Mouse (Mus musculus) CH12.LX (cell line): ENCODE measurements at regions not wholly inside any gene's neighbourhood (a gene's known extent, or its start where the extent isn't known, plus 50 kb on each side); places are given as distances from the start of the nearest gene placed in this dataset.
A peak's percentile ranks its signal among the peaks of the same experiment; 100 is the strongest.
"Not testable (repeated sequence)": the region's sequence is repeated elsewhere in the genome, so short reads cannot be mapped to it uniquely, and the experiment has no call there.

Source experiments
- DNase-seq: peaks from one replicate; pipeline ENCODE4 v3.0.0-alpha.2; 2013; ENCODE audit errors: extremely low read depth
- H3K27ac ChIP-seq: 2 replicates; pipeline ENCODE4 v1.5.1; 2012; ENCODE audit warnings: low read depth, mild to moderate bottlenecking, control low read depth, moderate library complexity; ENCODE audit not compliant: insufficient read depth
- H3K27me3 ChIP-seq: replicated peaks from 2 replicates; pipeline ENCODE3; 2012; ENCODE audit warnings: inconsistent platforms
- H3K36me3 ChIP-seq, 2 experiments: replicated peaks in 1 of 2; 2 replicates each; pipeline versions ENCODE3 to v1.6.1; 2012; ENCODE audit warnings: inconsistent platforms in 1 of 2, low read length in 1 of 2, mild to moderate bottlenecking in 1 of 2, mixed read lengths in 1 of 2, moderate library complexity in 1 of 2; ENCODE audit not compliant: control insufficient read depth in 1 of 2, insufficient read depth in 1 of 2
- H3K4me1 ChIP-seq, 2 experiments: 2 replicates each; pipeline ENCODE4 v1.6.1; 2012; ENCODE audit warnings: inconsistent platforms in 1 of 2, moderate library complexity in 1 of 2; ENCODE audit not compliant: insufficient read depth in 2 of 2, control insufficient read depth in 1 of 2
- H3K4me2 ChIP-seq: 2 replicates; pipeline ENCODE4 v1.6.1; 2012; ENCODE audit warnings: low read depth, mild to moderate bottlenecking, control low read depth; ENCODE audit not compliant: poor library complexity, insufficient read depth, severe bottlenecking
- H3K4me3 ChIP-seq, 3 experiments: fragments of 150-350 bp in 1 of 3; sonication (generic) in 1 of 3; replicated peaks in 1 of 3; 2 replicates each; pipeline versions ENCODE3 to v1.5.1; 2011 to 2012; ENCODE audit warnings: low read depth in 2 of 3, low read length in 2 of 3, mild to moderate bottlenecking in 2 of 3, moderate library complexity in 2 of 3, control low read depth in 1 of 3, improper control_type of control experiment in 1 of 3, inconsistent platforms in 1 of 3, mixed read lengths in 1 of 3; ENCODE audit not compliant: poor library complexity in 1 of 3
- H3K79me2 ChIP-seq: replicated peaks from 2 replicates; pipeline ENCODE4 v1.6.1; 2012; ENCODE audit warnings: mild to moderate bottlenecking, moderate library complexity; ENCODE audit not compliant: control insufficient read depth, poor library complexity, insufficient read depth, severe bottlenecking; ENCODE audit errors: extremely low read depth
- H3K9ac ChIP-seq: 2 replicates; pipeline ENCODE4 v1.6.1; 2012; ENCODE audit warnings: low read depth, mild to moderate bottlenecking, control low read depth, moderate library complexity; ENCODE audit not compliant: insufficient read depth
- H3K9me3 ChIP-seq: replicated peaks from 2 replicates; pipeline ENCODE3; 2012; ENCODE audit warnings: low read length, inconsistent platforms, mixed read lengths
- CTCF ChIP-seq, 2 experiments: IDR thresholded peaks in 1 of 2; conservative IDR thresholded peaks in 1 of 2; 2 replicates each; pipeline ENCODE4 v1.5.1; 2011 to 2012; ENCODE audit warnings: low read depth in 2 of 2, low read length in 2 of 2, improper control_type of control experiment in 1 of 2, inconsistent platforms in 1 of 2, mild to moderate bottlenecking in 1 of 2, moderate library complexity in 1 of 2
- dilution Hi-C: fragments of 300-500 bp; cut with MboI; formaldehyde crosslinking; loops from 2 replicates; pipeline ENCODE4 v1.14.3; 2020; ENCODE audit warnings: low sequenced_read_pairs; ENCODE audit not compliant: extremely low pct_unique_long_range_greater_than_20kb, extremely low pct_ligation_motif_present
- in situ Hi-C: fragments of 300-500 bp; cut with MboI; formaldehyde crosslinking; loops from 3 replicates; pipeline ENCODE4 v1.14.3; 2019; ENCODE audit warnings: low sequenced_read_pairs, low pct_ligation_motif_present, low pct_unique_long_range_greater_than_20kb, mixed read lengths

- DNase-seq, H3K9ac ChIP-seq, dilution Hi-C loops, H3K36me3 ChIP-seq, H3K4me1 ChIP-seq, H3K27me3 ChIP-seq, H3K27ac ChIP-seq, H3K4me3 ChIP-seq, H3K9me3 ChIP-seq, H3K79me2 ChIP-seq, H3K4me2 ChIP-seq: not testable (repeated sequence)
- 0 out of 4 replicates have a peak, but pooled peaks of 1 of the 2 experiments have one; percentile 3 for TF ChIP-seq CTCF (conservative IDR thresholded peaks at IDR 0.05 in 1 of 2, IDR thresholded peaks at IDR 0.05 in 1 of 2; ENCODE audit: low read depth in 2 of 2, low read length in 2 of 2)
- in situ Hi-C loops: loop anchor here (10.0 to 25.0 kb wide), 2 partner anchors 95 to 207 kb away; partner anchors contain the start of genes Ids and Tmem185a
Measured at GRCm38 (mm10) chrX:70569339-70569979, 92.5 kb upstream of the Tmem185a start.
